Mouse (Mus musculus) heart, embryonic 13.5 days (tissue): ENCODE measurements around the gene Pam. TPM values are rescaled to one million over a fixed set of nuclear protein-coding genes. Genes with fewer than 3 reads are reported as not detected.
"Not testable (repeated sequence)": the region's sequence is repeated elsewhere in the genome, so short reads cannot be mapped to it uniquely, and the experiment has no call there.

Experiments
- ATAC-seq: fragments of 200-750 bp; cut with Nextera tagmentation; 2 replicates; pipeline ENCODE4 v1.8.0; 2017; ENCODE audit warnings: moderate TSS enrichment; ENCODE audit not compliant: insufficient number of reproducible peaks, low FRiP score, low TSS enrichment; ENCODE audit errors: extremely low read depth
- H3K27ac ChIP-seq: fragments of 300-500 bp; sonication (generic); replicated peaks from 2 replicates; pipeline ENCODE4 v1.5.1; 2015; ENCODE audit warnings: moderate library complexity, mild to moderate bottlenecking, inconsistent platforms
- H3K27me3 ChIP-seq: fragments of 300-500 bp; sonication (generic); replicated peaks from 2 replicates; pipeline ENCODE4 v1.6.1; 2015; ENCODE audit warnings: mild to moderate bottlenecking, inconsistent platforms
- H3K36me3 ChIP-seq: fragments of 300-500 bp; sonication (generic); 2 replicates; pipeline ENCODE4 v1.6.1; 2015; ENCODE audit warnings: mild to moderate bottlenecking, inconsistent platforms
- H3K4me1 ChIP-seq: fragments of 300-500 bp; sonication (generic); 2 replicates; pipeline ENCODE4 v1.6.1; 2015; ENCODE audit warnings: inconsistent platforms
- H3K4me2 ChIP-seq: fragments of 300-500 bp; sonication (generic); 2 replicates; pipeline ENCODE4 v1.6.1; 2015; ENCODE audit warnings: inconsistent platforms, mild to moderate bottlenecking, moderate library complexity
- H3K4me3 ChIP-seq: fragments of 300-500 bp; sonication (generic); 2 replicates; pipeline ENCODE4 v1.5.1; 2015; ENCODE audit warnings: moderate library complexity, mild to moderate bottlenecking, inconsistent platforms
- H3K9ac ChIP-seq: fragments of 300-500 bp; sonication (generic); 2 replicates; pipeline ENCODE4 v1.6.1; 2015; ENCODE audit warnings: inconsistent platforms, mild to moderate bottlenecking, moderate library complexity
- H3K9me3 ChIP-seq: fragments of 300-500 bp; sonication (generic); 2 replicates; pipeline ENCODE4 v1.6.1; 2016; ENCODE audit warnings: inconsistent platforms
- WGBS: fragments of 180-500 bp; shearing (Covaris S2); methylation state at CpG from one replicate; pipeline ENCODE4 v1.1.7; 2015; ENCODE audit warnings: mixed read lengths; 5-methylcytosine and 5-hydroxymethylcytosine counted together
- polyA plus RNA-seq: library from polyadenylated mRNA; unstranded; fragments of >200 nt; fragmentation: Nextera tagmentation; extraction: Ambion mirVana; gene quantifications from 2 replicates; pipeline ENCODE4 v1.2.1, GENCODE M21; 2015

The Pam gene
- polyA plus RNA-seq, 1 experiment from 2014 or later: 340 TPM

- H3K9me3 ChIP-seq, H3K4me3 ChIP-seq, H3K27me3 ChIP-seq, H3K36me3 ChIP-seq, H3K9ac ChIP-seq, H3K4me2 ChIP-seq, ATAC-seq, H3K27ac ChIP-seq: not testable (repeated sequence)
- H3K4me1 ChIP-seq: peaks cover 25% of the 10 kb centered on the region
- 56% methylated on average over 5 of the region's 5 CpGs for WGBS
Measured at GRCm38 (mm10) chr1:97998961-97999360, 96.5 kb downstream of the Pam start.

GRCm38 (mm10) chr1:97997088-97997487 lies 98.4 kb downstream of the Pam start:
- ATAC-seq: no peak
- H3K9me3 ChIP-seq: no peaks in the 10 kb centered on the region

GRCm38 (mm10) chr1:97991976-97992375 lies 103.5 kb downstream of the Pam start:
- H3K9ac ChIP-seq: no peak overlapping the region
- H3K9me3 ChIP-seq: no peaks in the 10 kb centered on the region
- peaks cover 23% of the 10 kb centered on the region for H3K4me1 ChIP-seq
- no peak for ATAC-seq
- H3K4me2 ChIP-seq: no peak overlapping the region
- 54% methylated on average over 3 of the region's 3 CpGs for whole genome bisulfite sequencing
- H3K27ac ChIP-seq: no peak overlapping the region
- H3K36me3 ChIP-seq: no peaks in the 10 kb centered on the region
- H3K27me3 ChIP-seq: no peaks in the 10 kb centered on the region
- H3K4me3 ChIP-seq: no peak overlapping the region

More at GRCm38 (mm10) chr1:97997088-97997487, 98.4 kb downstream of the Pam start:
- Histone ChIP-seq H3K27ac (no peak overlapping the region), H3K4me3 (no peak overlapping the region), H3K36me3 (peaks cover 3% of the 10 kb centered on the region; the same call in 1 of the 2 replicates), H3K4me1 (peaks cover 18% of the 10 kb centered on the region), H3K4me2 (no peak overlapping the region), H3K27me3 (no peaks in the 10 kb centered on the region), H3K9ac (no peak overlapping the region)
- 92% methylated on average over 1 of the region's 1 CpGs for WGBS

- ATAC-seq: no peak
- Histone ChIP-seq H3K4me1 (peaks cover 26% of the 10 kb centered on the region), H3K27ac (peak overlapping the region; percentile 45; the same call in 1 of the 2 replicates), H3K27me3 (no peaks in the 10 kb centered on the region), H3K4me3 (no peak overlapping the region), H3K36me3 (no peaks in the 10 kb centered on the region), H3K4me2 (no peak overlapping the region), H3K9ac (no peak overlapping the region), H3K9me3 (peaks cover 7% of the 10 kb centered on the region; the same call in 1 of the 2 replicates)
- 47% methylated on average over 1 of the region's 1 CpGs for WGBS
Measured at GRCm38 (mm10) chr1:97983189-97983588, 112.3 kb downstream of the Pam start.

GRCm38 (mm10) chr1:97979422-97979821 lies 116.0 kb downstream of the Pam start:
- H3K4me1 ChIP-seq: peaks cover 41% of the 10 kb centered on the region
- no peak overlapping the region for H3K4me3 ChIP-seq
- no peaks in the 10 kb centered on the region for H3K27me3 ChIP-seq
- no peaks in the 10 kb centered on the region for H3K36me3 ChIP-seq
- H3K27ac ChIP-seq: no peak overlapping the region
- no peak overlapping the region for H3K9ac ChIP-seq
- no peak for ATAC-seq
- H3K4me2 ChIP-seq: no peak overlapping the region
- H3K9me3 ChIP-seq: peaks cover 4% of the 10 kb centered on the region; the same call in 1 of the 2 replicates
- WGBS: 76% methylated on average over 1 of the region's 1 CpGs

- 9% methylated on average over 7 of the region's 7 CpGs for WGBS
- peak overlapping the region; percentile 100 for H3K27ac ChIP-seq
- H3K4me1 ChIP-seq: peaks cover 48% of the 10 kb centered on the region
- peak overlapping the region; percentile 84 for H3K4me3 ChIP-seq
- H3K9me3 ChIP-seq: no peaks in the 10 kb centered on the region
- no peaks in the 10 kb centered on the region for H3K27me3 ChIP-seq
- peaks cover 11% of the 10 kb centered on the region for H3K36me3 ChIP-seq
- ATAC-seq: no peak
- H3K9ac ChIP-seq: peak overlapping the region; percentile 98
- H3K4me2 ChIP-seq: peak overlapping the region; percentile 76
Measured at GRCm38 (mm10) chr1:97977521-97977920, 117.9 kb downstream of the Pam start.

- ATAC-seq: peak; percentile 91
- peak overlapping the region; percentile 84 for H3K4me3 ChIP-seq
- no peaks in the 10 kb centered on the region for H3K27me3 ChIP-seq
- no peaks in the 10 kb centered on the region for H3K9me3 ChIP-seq
- H3K4me1 ChIP-seq: peaks cover 46% of the 10 kb centered on the region
- WGBS: under 1% methylated on average over 47 of the region's 47 CpGs
- peak overlapping the region; percentile 98 for H3K9ac ChIP-seq
- peaks cover 14% of the 10 kb centered on the region for H3K36me3 ChIP-seq
- H3K27ac ChIP-seq: peak overlapping the region; percentile 100
- H3K4me2 ChIP-seq: peak overlapping the region; percentile 76
Measured at GRCm38 (mm10) chr1:97976873-97977473, 118.5 kb downstream of the Pam start.

- peaks cover 46% of the 10 kb centered on the region for H3K4me1 ChIP-seq
- H3K27me3 ChIP-seq: no peaks in the 10 kb centered on the region
- peak overlapping the region; percentile 76 for H3K4me2 ChIP-seq
- H3K9me3 ChIP-seq: no peaks in the 10 kb centered on the region
- peak overlapping the region; percentile 84 for H3K4me3 ChIP-seq
- ATAC-seq: no peak
- peak overlapping the region; percentile 100 for H3K27ac ChIP-seq
- whole genome bisulfite sequencing: 30% methylated on average over 13 of the region's 13 CpGs
- H3K9ac ChIP-seq: peak overlapping the region; percentile 98
- H3K36me3 ChIP-seq: peaks cover 20% of the 10 kb centered on the region
Measured at GRCm38 (mm10) chr1:97976072-97976471, 119.4 kb downstream of the Pam start.

GRCm38 (mm10) chr1:97974968-97975367 lies 120.5 kb downstream of the Pam start:
- peaks cover 46% of the 10 kb centered on the region for H3K4me1 ChIP-seq
- WGBS: 24% methylated on average over 11 of the region's 11 CpGs
- no peaks in the 10 kb centered on the region for H3K27me3 ChIP-seq
- H3K36me3 ChIP-seq: peaks cover 26% of the 10 kb centered on the region
- ATAC-seq: no peak
- H3K4me2 ChIP-seq: peak overlapping the region; percentile 76
- H3K9ac ChIP-seq: peak overlapping the region; percentile 98
- H3K27ac ChIP-seq: peak overlapping the region; percentile 62
- H3K4me3 ChIP-seq: peak overlapping the region; percentile 84
- H3K9me3 ChIP-seq: no peaks in the 10 kb centered on the region

- H3K9me3 ChIP-seq: no peaks in the 10 kb centered on the region
- H3K27me3 ChIP-seq: no peaks in the 10 kb centered on the region
- 44% methylated on average over 4 of the region's 4 CpGs for WGBS
- H3K9ac ChIP-seq: no peak overlapping the region
- H3K4me2 ChIP-seq: no peak overlapping the region
- H3K4me3 ChIP-seq: no peak overlapping the region
- peaks cover 55% of the 10 kb centered on the region for H3K4me1 ChIP-seq
- ATAC-seq: no peak
- peaks cover 51% of the 10 kb centered on the region for H3K36me3 ChIP-seq
- peak overlapping the region; percentile 33; the same call in 1 of the 2 replicates for H3K27ac ChIP-seq
Measured at GRCm38 (mm10) chr1:97969765-97970164, 125.7 kb downstream of the Pam start.

- Histone ChIP-seq H3K9me3 (no peaks in the 10 kb centered on the region), H3K36me3 (peaks cover 43% of the 10 kb centered on the region), H3K27ac (no peak overlapping the region; the same call in 1 of the 2 replicates), H3K4me2 (no peak overlapping the region), H3K27me3 (no peaks in the 10 kb centered on the region), H3K9ac (no peak overlapping the region), H3K4me1 (peaks cover 51% of the 10 kb centered on the region), H3K4me3 (no peak overlapping the region)
- 60% methylated on average over 2 of the region's 2 CpGs for WGBS
- no peak for ATAC-seq
Measured at GRCm38 (mm10) chr1:97963711-97964110, 131.7 kb downstream of the Pam start.

- H3K27me3 ChIP-seq: no peaks in the 10 kb centered on the region
- H3K4me2 ChIP-seq: no peak overlapping the region
- no peak overlapping the region for H3K9ac ChIP-seq
- no peak overlapping the region for H3K27ac ChIP-seq
- ATAC-seq: no peak
- H3K4me1 ChIP-seq: peaks cover 46% of the 10 kb centered on the region
- no peak overlapping the region for H3K4me3 ChIP-seq
- H3K9me3 ChIP-seq: no peaks in the 10 kb centered on the region
- 79% methylated on average over 7 of the region's 7 CpGs for WGBS
- peaks cover 34% of the 10 kb centered on the region for H3K36me3 ChIP-seq
Measured at GRCm38 (mm10) chr1:97962134-97962533, 133.3 kb downstream of the Pam start.
